Mouse (Mus musculus): ENCODE measurements at regions not wholly inside any gene's neighbourhood (a gene's known extent, or its start where the extent isn't known, plus 50 kb on each side); places are given as distances from the start of the nearest gene placed in this dataset.

DNA sequence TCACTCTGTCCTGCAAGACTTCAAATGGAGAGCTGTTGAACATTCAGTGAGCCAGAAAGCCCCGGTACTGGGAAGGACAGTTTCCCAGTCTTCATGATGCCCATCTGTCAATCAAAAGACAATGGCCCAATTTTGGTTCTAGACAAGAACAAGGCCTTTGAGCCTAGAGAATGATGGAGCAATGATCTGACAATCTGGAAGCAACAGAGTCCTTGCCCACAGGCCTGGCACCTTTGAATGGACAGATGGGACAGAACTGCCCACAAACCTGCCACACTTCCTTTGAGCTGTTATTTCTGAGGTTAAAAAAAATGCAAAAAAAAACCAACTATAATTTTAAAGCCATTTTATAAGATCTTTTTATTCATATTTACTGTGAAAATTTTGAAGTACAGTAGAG, 157.4 kb downstream of the Mis18a start:
- H3K9me3 ChIP-seq (replicated peaks; ENCODE audit: control insufficient read depth, insufficient read depth, low read length, poor library complexity, severe bottlenecking) = no peaks in the 10 kb centered on the region
- H3K27ac ChIP-seq (ENCODE audit: insufficient read depth, low read length) = no peak overlapping the region
- no peaks in the 10 kb centered on the region for H3K36me3 ChIP-seq (ENCODE audit: control insufficient read depth, insufficient read depth, low read length, poor library complexity, severe bottlenecking)
- H3K9ac ChIP-seq (ENCODE audit: low read depth, poor library complexity, severe bottlenecking) = no peak overlapping the region
- H3K27me3 ChIP-seq (ENCODE audit: control insufficient read depth, insufficient read depth, low read length, poor library complexity, severe bottlenecking) = no peaks in the 10 kb centered on the region
- no peaks in the 10 kb centered on the region for H3K4me1 ChIP-seq (ENCODE audit: control insufficient read depth, insufficient read depth, low read length)
- no peak overlapping the region for H3K4me3 ChIP-seq (ENCODE audit: low read depth, low read length)
- TF ChIP-seq EP300 (IDR thresholded peaks at IDR 0.05; ENCODE audit: insufficient read depth, low read depth, low read length) (no peak), POLR2A (IDR thresholded peaks at IDR 0.05; ENCODE audit: insufficient read depth, low read length) (no peak), CTCF (IDR thresholded peaks at IDR 0.05; ENCODE audit: low read depth, low read length) (no peak)

DNA sequence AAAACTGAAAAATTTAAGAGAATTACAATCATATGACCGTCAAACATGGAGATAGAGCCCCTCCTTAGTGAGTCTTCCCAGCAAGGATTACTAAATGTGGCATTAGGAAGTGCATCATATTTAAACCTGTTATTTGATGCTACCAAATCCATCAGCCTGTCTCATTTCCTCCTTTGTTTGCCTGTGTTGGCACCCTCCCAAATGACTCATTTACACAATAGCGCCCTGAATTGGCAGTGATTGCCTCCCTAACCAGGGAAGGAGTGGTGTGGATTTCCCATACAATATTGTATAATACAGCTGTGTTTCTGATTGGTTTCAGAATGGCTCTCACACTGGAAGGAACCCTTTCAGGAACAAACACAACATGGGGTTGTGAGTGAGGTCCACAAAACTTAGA, 162.0 kb downstream of the Mis18a start:
- TF ChIP-seq POLR2A (IDR thresholded peaks at IDR 0.05; ENCODE audit: insufficient read depth, low read length) (no peak), EP300 (IDR thresholded peaks at IDR 0.05; ENCODE audit: insufficient read depth, low read depth, low read length) (no peak), CTCF (IDR thresholded peaks at IDR 0.05; ENCODE audit: low read depth, low read length) (no peak)

DNA sequence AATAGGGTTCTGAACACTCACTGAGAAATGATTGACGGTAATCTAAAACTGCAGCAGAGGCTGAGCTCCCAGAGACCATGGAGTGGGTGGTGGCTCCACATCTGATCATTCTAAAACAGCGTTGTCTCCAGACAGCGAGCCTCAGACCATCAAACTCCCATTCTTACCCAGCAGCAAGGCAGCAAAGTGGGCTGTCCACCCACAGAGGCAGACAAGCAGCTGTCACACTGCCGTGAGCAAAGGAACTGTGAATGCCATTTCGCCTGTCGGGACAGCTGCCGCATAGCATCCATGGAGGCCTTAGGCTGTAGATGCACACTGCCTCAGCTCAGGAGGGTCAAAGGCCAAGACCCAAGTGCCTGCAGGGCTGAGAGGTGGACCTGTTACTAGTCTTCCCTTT, 167.3 kb downstream of the Hunk start:
- no peaks in the 10 kb centered on the region for H3K36me3 ChIP-seq (ENCODE audit: control insufficient read depth, insufficient read depth, low read length, poor library complexity, severe bottlenecking)
- H3K9me3 ChIP-seq (replicated peaks; ENCODE audit: control insufficient read depth, insufficient read depth, low read length, poor library complexity, severe bottlenecking) = peaks cover 4% of the 10 kb centered on the region; the same call in 1 of the 2 replicates
- no peak overlapping the region for H3K9ac ChIP-seq (ENCODE audit: low read depth, poor library complexity, severe bottlenecking)
- no peaks in the 10 kb centered on the region for H3K4me1 ChIP-seq (ENCODE audit: control insufficient read depth, insufficient read depth, low read length)
- no peaks in the 10 kb centered on the region for H3K27me3 ChIP-seq (ENCODE audit: control insufficient read depth, insufficient read depth, low read length, poor library complexity, severe bottlenecking)
- no peak overlapping the region for H3K4me3 ChIP-seq (ENCODE audit: low read depth, low read length)
- TF ChIP-seq CTCF (IDR thresholded peaks at IDR 0.05; ENCODE audit: low read depth, low read length) = no peak
- no peak for TF ChIP-seq POLR2A (IDR thresholded peaks at IDR 0.05; ENCODE audit: insufficient read depth, low read length)
- TF ChIP-seq EP300 (IDR thresholded peaks at IDR 0.05; ENCODE audit: insufficient read depth, low read depth, low read length) = no peak
- H3K27ac ChIP-seq (ENCODE audit: insufficient read depth, low read length) = no peak overlapping the region

More for the DNA sequence above, 162.0 kb downstream of the Mis18a start:
- no peak overlapping the region for H3K9ac ChIP-seq (ENCODE audit: low read depth, poor library complexity, severe bottlenecking)
- no peaks in the 10 kb centered on the region for H3K9me3 ChIP-seq (replicated peaks; ENCODE audit: control insufficient read depth, insufficient read depth, low read length, poor library complexity, severe bottlenecking)
- H3K4me3 ChIP-seq (ENCODE audit: low read depth, low read length) = no peak overlapping the region
- no peaks in the 10 kb centered on the region for H3K27me3 ChIP-seq (ENCODE audit: control insufficient read depth, insufficient read depth, low read length, poor library complexity, severe bottlenecking)
- no peaks in the 10 kb centered on the region for H3K36me3 ChIP-seq (ENCODE audit: control insufficient read depth, insufficient read depth, low read length, poor library complexity, severe bottlenecking)
- H3K4me1 ChIP-seq (ENCODE audit: control insufficient read depth, insufficient read depth, low read length) = no peaks in the 10 kb centered on the region
- no peak overlapping the region for H3K27ac ChIP-seq (ENCODE audit: insufficient read depth, low read length)

DNA sequence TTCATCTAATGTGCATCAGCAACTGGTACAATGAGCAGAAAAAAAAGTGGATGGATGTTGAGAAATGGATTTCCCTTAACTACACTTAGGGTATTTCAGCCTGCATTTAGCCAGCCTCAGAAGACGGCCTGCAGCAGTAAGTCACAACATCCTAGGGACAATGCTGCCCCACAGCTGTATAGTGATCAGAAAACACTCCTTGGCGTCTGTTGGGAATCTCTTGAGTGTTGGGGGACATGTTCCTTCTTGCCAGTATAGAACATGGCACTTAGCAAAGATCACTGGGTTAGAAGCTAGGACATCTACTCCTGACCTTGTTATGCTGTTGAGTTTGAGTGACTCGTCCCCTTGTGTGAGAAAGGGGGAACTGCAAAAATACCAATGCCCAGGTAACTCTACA, 165.2 kb downstream of the Hunk start:
- Histone ChIP-seq H3K27me3 (ENCODE audit: control insufficient read depth, insufficient read depth, low read length, poor library complexity, severe bottlenecking) (no peaks in the 10 kb centered on the region), H3K9me3 (replicated peaks; ENCODE audit: control insufficient read depth, insufficient read depth, low read length, poor library complexity, severe bottlenecking) (peaks cover 4% of the 10 kb centered on the region; the same call in 1 of the 2 replicates), H3K9ac (ENCODE audit: low read depth, poor library complexity, severe bottlenecking) (no peak overlapping the region), H3K4me1 (ENCODE audit: control insufficient read depth, insufficient read depth, low read length) (no peaks in the 10 kb centered on the region), H3K36me3 (ENCODE audit: control insufficient read depth, insufficient read depth, low read length, poor library complexity, severe bottlenecking) (no peaks in the 10 kb centered on the region), H3K4me3 (ENCODE audit: low read depth, low read length) (no peak overlapping the region), H3K27ac (ENCODE audit: insufficient read depth, low read length) (no peak overlapping the region)
- TF ChIP-seq CTCF (IDR thresholded peaks at IDR 0.05; ENCODE audit: low read depth, low read length) (no peak), POLR2A (IDR thresholded peaks at IDR 0.05; ENCODE audit: insufficient read depth, low read length) (no peak), EP300 (IDR thresholded peaks at IDR 0.05; ENCODE audit: insufficient read depth, low read depth, low read length) (no peak)

DNA sequence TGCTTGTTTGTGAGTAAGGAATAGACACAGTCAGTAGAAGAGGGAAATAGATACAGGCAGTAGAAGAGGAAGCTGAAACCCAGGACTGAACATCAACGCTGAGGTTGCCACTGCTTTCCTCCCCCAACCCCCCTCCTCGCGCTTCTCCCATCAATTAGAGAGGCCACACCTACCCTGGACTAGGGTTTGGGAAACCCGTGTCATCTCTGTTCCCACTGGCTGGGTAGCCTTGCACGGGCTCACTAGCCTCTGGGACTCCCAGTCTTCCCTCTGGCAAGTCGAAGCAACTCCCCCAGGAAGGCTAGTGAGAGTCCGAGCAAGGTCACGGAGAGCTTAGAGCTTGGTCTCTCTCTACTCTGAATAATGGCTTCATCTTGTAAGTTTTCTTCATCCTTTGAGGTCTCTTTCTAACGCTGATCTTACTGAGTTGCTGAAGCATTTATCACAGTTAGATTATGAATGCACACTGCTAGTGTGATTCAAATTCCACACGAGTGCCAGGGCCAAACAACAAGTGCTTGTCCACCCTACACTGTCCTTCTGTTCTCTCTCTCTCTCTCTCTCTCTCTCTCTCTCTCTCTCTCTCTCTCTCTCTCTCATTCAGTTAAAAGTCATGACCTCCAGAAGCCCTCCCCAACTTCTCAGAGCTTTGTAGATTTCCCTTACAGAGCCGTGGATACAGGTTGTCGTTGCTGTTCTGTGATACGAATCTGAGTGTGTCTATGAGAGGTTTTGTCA, 164.4 kb downstream of the Hunk start:
- no peak overlapping the region for H3K27ac ChIP-seq (ENCODE audit: insufficient read depth, low read length)

More for the DNA sequence above, 164.4 kb downstream of the Hunk start:
- Histone ChIP-seq H3K36me3 (ENCODE audit: control insufficient read depth, insufficient read depth, low read length, poor library complexity, severe bottlenecking) (no peaks in the 10 kb centered on the region), H3K27me3 (ENCODE audit: control insufficient read depth, insufficient read depth, low read length, poor library complexity, severe bottlenecking) (no peaks in the 10 kb centered on the region), H3K9me3 (replicated peaks; ENCODE audit: control insufficient read depth, insufficient read depth, low read length, poor library complexity, severe bottlenecking) (peaks cover 4% of the 10 kb centered on the region; the same call in 1 of the 2 replicates), H3K4me3 (ENCODE audit: low read depth, low read length) (no peak overlapping the region), H3K4me1 (ENCODE audit: control insufficient read depth, insufficient read depth, low read length) (peaks cover 4% of the 10 kb centered on the region), H3K9ac (ENCODE audit: low read depth, poor library complexity, severe bottlenecking) (no peak overlapping the region)
- TF ChIP-seq POLR2A (IDR thresholded peaks at IDR 0.05; ENCODE audit: insufficient read depth, low read length) (no peak), CTCF (IDR thresholded peaks at IDR 0.05; ENCODE audit: low read depth, low read length) (no peak)

All from ES-Bruce4 (cell line).